Mouse (Mus musculus): Measurements from ENCODE around the gene Ddx54.

DNA sequence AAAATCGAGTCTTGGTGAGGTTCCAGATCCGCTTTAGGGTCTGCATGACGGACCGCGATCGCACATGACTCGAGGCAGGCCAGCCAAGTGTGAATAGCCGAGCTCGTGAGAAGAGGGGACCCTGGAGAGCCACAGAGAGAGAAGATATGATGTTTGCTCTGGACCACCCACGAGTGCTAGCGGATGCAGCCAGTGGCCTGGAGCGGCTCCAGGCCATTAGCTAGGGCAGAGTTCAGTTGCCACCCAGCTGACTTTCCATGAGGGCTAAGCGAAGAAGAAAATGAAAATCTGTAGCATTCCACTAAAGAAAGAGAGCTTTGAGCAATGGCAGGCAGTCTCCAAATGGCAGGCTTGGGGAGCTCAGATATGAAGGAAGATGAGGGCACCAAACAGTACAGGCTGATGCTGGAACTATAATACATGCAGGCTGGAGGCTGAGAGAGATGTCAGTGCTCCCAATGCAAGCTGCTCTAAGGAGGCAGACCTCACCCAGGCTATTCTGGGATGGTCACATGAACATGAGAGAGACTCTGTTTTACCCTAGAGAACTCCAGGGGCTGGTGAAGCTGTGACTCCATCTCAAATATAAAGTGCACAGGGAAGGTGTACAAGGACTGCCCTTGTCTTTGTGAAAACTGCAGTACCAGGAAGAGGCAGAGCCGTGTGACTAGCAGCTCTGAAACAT is 41.3 kb upstream of the Ddx54 start:
- no peak for TF ChIP-seq ZC3H11A (IDR thresholded peaks at IDR 0.05; ENCODE audit: borderline replicate concordance, low read depth, low read length)
- TF ChIP-seq MAFK (IDR thresholded peaks at IDR 0.05; ENCODE audit: insufficient read depth, low read depth, low read length) = no peak
- TF ChIP-seq CHD2 (IDR thresholded peaks at IDR 0.05; ENCODE audit: low read depth, low read length) = no peak

All from ES-E14 (cell line).